Mouse (Mus musculus) lung, embryonic 15.5 days (tissue): Measurements from ENCODE around the gene Vamp5. TPM values are rescaled to one million over a fixed set of nuclear protein-coding genes. Genes with fewer than 3 reads are reported as not detected.

ENCODE experiments used
- ATAC-seq: fragments of 200-750 bp; cut with Nextera tagmentation; 2 replicates; pipeline ENCODE4 v1.8.0; 2017; ENCODE audit warnings: moderate number of reproducible peaks, borderline replicate concordance; ENCODE audit not compliant: low FRiP score, low TSS enrichment; ENCODE audit errors: extremely low read depth
- H3K27ac ChIP-seq: fragments of 300-500 bp; sonication (generic); 2 replicates; pipeline ENCODE4 v1.5.1; 2015; ENCODE audit warnings: moderate library complexity, mild to moderate bottlenecking, inconsistent platforms
- H3K27me3 ChIP-seq: fragments of 300-500 bp; sonication (generic); 2 replicates; pipeline ENCODE4 v1.6.1; 2015; ENCODE audit warnings: inconsistent platforms
- H3K36me3 ChIP-seq: fragments of 300-500 bp; sonication (generic); 2 replicates; pipeline ENCODE4 v1.6.1; 2015; ENCODE audit warnings: inconsistent platforms
- H3K4me1 ChIP-seq: fragments of 300-500 bp; sonication (generic); 2 replicates; pipeline ENCODE4 v1.6.1; 2015; ENCODE audit warnings: inconsistent platforms
- H3K4me2 ChIP-seq: fragments of 300-500 bp; sonication (generic); 2 replicates; pipeline ENCODE4 v1.6.1; 2015; ENCODE audit warnings: inconsistent platforms, mild to moderate bottlenecking, moderate library complexity
- H3K4me3 ChIP-seq: fragments of 300-500 bp; sonication (generic); 2 replicates; pipeline ENCODE4 v1.5.1; 2015; ENCODE audit warnings: mild to moderate bottlenecking, inconsistent platforms
- H3K9ac ChIP-seq: fragments of 300-500 bp; sonication (generic); 2 replicates; pipeline ENCODE4 v1.6.1; 2015; ENCODE audit warnings: inconsistent platforms
- H3K9me3 ChIP-seq: fragments of 300-500 bp; sonication (generic); 2 replicates; pipeline ENCODE4 v1.6.1; 2016; ENCODE audit warnings: inconsistent platforms
- WGBS: fragments of 180-500 bp; shearing (Covaris S2); methylation state at CpG from one replicate; pipeline ENCODE4 v1.1.7; 2015; 5-methylcytosine and 5-hydroxymethylcytosine counted together
- polyA plus RNA-seq: library from polyadenylated mRNA; unstranded; fragments of >200 nt; fragmentation: Nextera tagmentation; extraction: Ambion mirVana; gene quantifications from 2 replicates; pipeline ENCODE4 v1.2.1, GENCODE M21; 2015

Gene Vamp5
- polyA plus RNA-seq, 1 experiment from 2014 or later, result 34.5 TPM

DNA sequence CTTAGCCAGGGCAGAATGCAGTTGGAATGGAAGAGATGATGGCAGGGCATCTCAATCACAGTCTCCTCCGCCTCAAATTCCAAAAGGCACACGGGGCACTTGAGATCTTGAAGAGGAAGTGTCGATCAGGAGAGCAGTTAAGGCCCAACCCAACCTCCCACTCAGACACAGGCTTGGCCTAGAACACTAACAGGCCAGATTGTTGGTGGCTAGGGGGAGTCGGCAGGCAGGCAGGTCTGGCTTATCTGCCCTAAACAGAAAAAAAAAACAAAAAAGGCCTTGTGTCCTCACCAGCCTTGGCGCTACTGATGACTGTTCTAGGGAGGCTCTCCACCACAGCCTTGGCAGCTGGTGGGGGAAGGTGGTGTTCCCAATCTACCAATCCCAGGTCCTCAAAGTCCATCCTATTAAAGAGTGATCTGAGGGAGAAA lies 19.1 kb downstream of the Vamp5 start:
- Histone ChIP-seq H3K4me2 (peak overlapping the region; percentile 72), H3K9me3 (no peaks in the 10 kb centered on the region), H3K4me3 (peak overlapping the region; percentile 77), H3K36me3 (peaks cover 22% of the 10 kb centered on the region), H3K27me3 (no peaks in the 10 kb centered on the region), H3K4me1 (peaks cover 39% of the 10 kb centered on the region), H3K9ac (peak overlapping the region; percentile 71), H3K27ac (peak overlapping the region; percentile 29; the same call in 1 of the 2 replicates)
- 38% methylated on average over 5 of the region's 5 CpGs for WGBS
- ATAC-seq, result no peak

DNA sequence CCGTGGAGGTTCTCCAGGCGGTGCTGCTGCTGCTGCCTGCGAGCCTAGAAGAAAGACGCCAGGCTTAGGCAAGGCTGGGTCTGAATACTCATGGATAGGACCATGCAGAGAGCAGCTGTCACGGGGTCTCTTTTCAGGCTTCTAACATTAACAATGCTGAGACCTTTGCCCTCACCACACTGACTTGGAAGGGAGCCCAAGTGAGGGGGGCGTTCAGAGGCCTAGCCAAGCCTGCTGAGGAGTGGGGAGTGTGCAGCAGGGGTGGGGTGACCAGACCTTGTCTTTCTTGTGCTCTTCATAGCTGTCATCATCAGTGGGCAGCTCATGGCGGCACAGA lies 19.7 kb downstream of the Vamp5 start:
- peak overlapping the region; percentile 72 for H3K4me2 ChIP-seq
- peak overlapping the region; percentile 77; the same call in 1 of the 2 replicates for H3K4me3 ChIP-seq
- WGBS, result 38% methylated on average over 7 of the region's 7 CpGs
- peak overlapping the region; percentile 71; the same call in 1 of the 2 replicates for H3K9ac ChIP-seq
- H3K9me3 ChIP-seq, result no peaks in the 10 kb centered on the region
- H3K27me3 ChIP-seq, result no peaks in the 10 kb centered on the region
- peaks cover 45% of the 10 kb centered on the region for H3K4me1 ChIP-seq
- peaks cover 22% of the 10 kb centered on the region for H3K36me3 ChIP-seq
- H3K27ac ChIP-seq, result no peak overlapping the region
- no peak for ATAC-seq

DNA sequence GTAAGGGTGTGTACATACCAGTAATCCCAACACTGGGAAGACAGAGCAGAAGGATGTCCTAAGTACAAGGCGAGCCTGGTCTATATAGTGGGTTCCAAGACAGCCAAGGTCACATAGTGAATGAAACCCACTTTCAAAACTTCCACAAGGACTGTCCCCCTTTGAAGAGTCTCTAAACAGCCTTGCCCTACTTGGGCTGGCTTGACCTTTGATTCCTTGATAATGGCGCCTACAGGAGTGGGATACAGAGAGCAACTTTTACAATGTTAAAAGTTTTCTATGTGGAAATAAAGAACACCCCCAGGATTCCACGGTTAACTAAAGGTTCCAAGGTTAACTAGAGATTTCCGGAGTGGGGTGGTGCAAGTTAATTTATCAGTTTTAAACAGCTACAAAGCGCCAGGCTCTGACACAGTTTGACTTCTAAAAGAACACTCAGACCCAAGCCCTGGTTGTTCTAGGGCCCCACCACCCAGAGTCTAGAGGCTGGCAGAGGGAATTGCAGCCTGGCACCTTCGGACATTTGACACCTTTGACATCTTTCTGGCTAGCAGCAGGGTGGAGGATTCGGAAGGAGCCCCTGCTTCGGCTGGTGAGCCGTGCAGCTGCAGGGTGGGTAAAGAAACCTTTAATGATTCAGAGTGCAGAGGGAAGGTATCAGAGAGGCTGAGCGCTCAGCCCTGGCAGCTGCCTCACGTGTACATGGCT lies 20.2 kb downstream of the Vamp5 start:
- 0 out of 2 replicates have a peak overlapping the region, but pooled peaks have one; percentile 6 for H3K4me3 ChIP-seq

DNA sequence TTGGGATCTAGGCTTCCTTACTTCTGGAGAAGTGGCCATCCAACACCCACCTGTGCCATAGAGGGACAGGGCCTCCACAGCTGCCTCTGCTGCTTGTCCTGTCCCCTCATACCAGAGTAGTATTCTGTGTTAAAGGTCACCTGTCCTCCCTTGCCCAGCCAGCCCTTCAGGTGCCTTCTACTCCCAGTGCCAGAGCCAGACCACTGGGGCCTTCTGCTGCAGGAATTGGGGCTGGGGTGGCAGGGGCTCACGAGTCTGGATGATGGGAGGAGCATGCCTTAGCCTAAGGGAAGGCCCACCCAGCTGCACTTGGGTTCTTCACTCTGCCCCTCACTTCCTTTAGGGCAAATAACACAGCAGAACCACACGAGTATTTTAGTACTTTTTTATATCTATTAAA lies 20.9 kb downstream of the Vamp5 start:
- Histone ChIP-seq H3K36me3 (peaks cover 22% of the 10 kb centered on the region), H3K4me3 (no peak overlapping the region), H3K9me3 (no peaks in the 10 kb centered on the region), H3K4me2 (no peak overlapping the region), H3K27ac (no peak overlapping the region), H3K4me1 (peaks cover 53% of the 10 kb centered on the region), H3K9ac (no peak overlapping the region), H3K27me3 (no peaks in the 10 kb centered on the region)
- whole genome bisulfite sequencing, result 63% methylated on average over 2 of the region's 2 CpGs
- no peak for ATAC-seq

More for the DNA sequence above, 20.2 kb downstream of the Vamp5 start:
- Histone ChIP-seq H3K4me1 (peaks cover 46% of the 10 kb centered on the region), H3K27ac (no peak overlapping the region), H3K9ac (peak overlapping the region; percentile 71; the same call in 1 of the 2 replicates), H3K36me3 (peaks cover 22% of the 10 kb centered on the region), H3K9me3 (no peaks in the 10 kb centered on the region), H3K27me3 (no peaks in the 10 kb centered on the region), H3K4me2 (peak overlapping the region; percentile 72)
- no peak for ATAC-seq
- WGBS, result 64% methylated on average over 11 of the region's 11 CpGs

DNA sequence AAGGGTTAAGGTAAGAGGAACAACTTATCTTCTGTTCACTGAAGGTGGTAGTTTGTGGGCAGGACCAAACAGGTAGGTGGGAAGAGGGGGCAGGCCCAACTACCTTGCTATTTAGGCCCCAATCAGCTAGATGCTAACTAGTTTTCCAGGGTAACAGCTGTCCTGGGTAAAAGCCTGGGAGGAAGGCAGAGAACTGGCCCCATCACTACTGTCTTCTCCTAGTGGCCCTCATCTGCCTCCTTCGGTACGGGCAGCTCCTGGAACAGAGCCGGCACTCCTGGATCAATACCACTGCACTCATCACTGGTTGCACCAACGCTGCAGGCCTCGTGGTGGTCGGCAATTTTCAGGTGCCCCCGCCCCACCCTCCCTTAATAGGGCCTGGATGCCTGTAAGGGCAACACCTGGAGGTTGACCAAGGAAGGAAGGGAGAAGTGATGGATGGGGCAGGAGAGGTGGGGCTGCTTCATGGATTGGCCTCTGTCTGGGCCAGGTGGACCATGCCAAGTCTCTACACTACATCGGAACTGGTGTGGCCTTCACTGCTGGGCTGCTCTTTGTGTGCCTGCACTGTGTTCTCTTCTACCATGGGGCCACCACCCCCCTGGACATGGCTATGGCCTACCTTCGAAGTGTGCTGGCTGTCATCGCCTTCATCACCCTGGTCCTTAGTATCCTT lies 22.0 kb downstream of the Vamp5 start:
- WGBS, result 90% methylated on average over 6 of the region's 10 CpGs
- H3K9ac ChIP-seq, result no peak overlapping the region
- H3K27me3 ChIP-seq, result no peaks in the 10 kb centered on the region
- H3K9me3 ChIP-seq, result no peaks in the 10 kb centered on the region
- ATAC-seq, result no peak
- H3K4me2 ChIP-seq, result no peak overlapping the region
- H3K4me1 ChIP-seq, result peaks cover 58% of the 10 kb centered on the region
- H3K36me3 ChIP-seq, result peaks cover 22% of the 10 kb centered on the region
- H3K4me3 ChIP-seq, result no peak overlapping the region
- H3K27ac ChIP-seq, result no peak overlapping the region

DNA sequence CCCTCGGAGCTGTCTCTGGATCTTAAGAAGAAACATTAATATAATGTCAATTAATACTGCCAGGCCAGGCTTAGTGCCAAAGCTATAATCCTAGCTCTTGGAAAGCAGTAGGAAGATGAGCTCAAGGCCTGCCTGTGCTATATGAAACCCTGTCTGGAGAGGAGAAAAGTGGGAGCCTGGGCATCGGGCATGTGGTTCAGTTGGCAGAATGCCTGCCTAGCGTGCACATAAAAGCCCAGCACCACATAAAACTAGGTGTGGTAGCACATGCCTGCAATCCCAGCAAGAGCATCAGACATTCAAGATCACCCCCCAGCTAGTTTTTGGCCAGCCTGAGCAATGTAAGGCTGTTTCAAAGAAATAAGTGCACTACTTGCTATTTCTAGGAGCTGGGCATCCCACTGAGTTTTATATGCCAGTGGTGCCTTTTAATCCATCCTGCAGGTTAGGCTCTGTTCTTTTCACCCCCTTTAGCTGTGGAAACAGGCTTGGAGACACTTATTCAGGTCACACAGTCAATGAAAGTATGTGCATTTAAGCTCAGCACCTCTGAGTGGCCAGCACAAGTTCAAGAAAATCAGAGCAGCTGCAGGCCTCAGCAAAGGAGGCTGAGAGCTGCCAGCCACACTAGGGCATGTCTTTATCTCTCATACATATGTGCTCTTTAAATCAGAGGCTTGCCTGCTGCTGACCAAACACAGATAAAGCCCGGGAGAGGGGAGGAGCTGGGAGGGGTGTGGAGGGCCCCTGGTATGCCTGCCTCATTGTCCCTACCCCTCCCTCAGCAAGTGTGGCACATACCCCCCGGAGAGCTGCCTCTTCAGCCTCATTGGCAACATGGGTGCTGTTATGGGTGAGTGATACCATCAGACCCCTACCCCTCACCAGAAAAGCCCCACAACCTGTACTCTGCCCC lies 22.8 kb downstream of the Vamp5 start:
- H3K4me2 ChIP-seq, result no peak overlapping the region
- no peak overlapping the region for H3K27ac ChIP-seq
- H3K9me3 ChIP-seq, result no peaks in the 10 kb centered on the region
- peaks cover 60% of the 10 kb centered on the region for H3K4me1 ChIP-seq
- no peak for ATAC-seq
- no peak overlapping the region for H3K4me3 ChIP-seq
- no peaks in the 10 kb centered on the region for H3K27me3 ChIP-seq
- no peak overlapping the region for H3K9ac ChIP-seq
- peaks cover 22% of the 10 kb centered on the region for H3K36me3 ChIP-seq
- 58% methylated on average over 5 of the region's 5 CpGs for WGBS

DNA sequence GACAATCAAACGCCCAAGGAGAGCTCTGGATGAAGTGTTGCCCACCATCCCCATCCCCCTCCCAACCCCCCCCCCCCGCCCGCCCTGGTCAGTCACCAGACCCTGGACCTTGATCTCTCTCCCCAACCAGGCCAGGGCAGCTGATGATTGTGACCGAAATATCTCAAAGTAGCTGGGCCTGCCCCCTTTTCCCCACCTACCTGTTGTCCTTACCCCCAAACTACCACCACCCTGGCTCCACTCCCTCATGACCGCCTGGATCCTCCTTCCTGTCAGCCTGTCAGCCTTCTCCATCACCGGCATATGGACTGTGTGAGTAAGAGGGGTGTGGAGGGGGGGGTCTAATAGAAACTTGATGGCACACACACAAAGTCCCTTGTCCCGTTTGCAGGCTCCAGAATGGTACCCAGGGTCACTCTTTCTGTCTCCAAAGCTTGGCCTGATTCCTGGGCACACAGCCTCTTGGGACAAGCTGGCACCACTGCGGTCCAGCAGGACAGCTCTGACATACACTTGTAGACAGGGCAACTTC lies 24.2 kb downstream of the Vamp5 start:
- Histone ChIP-seq H3K9me3 (no peaks in the 10 kb centered on the region), H3K27ac (0 out of 2 replicates have a peak overlapping the region, but pooled peaks have one; percentile 41), H3K4me1 (peaks cover 65% of the 10 kb centered on the region), H3K4me3 (peak overlapping the region; percentile 62), H3K9ac (peak overlapping the region; percentile 60), H3K36me3 (peaks cover 22% of the 10 kb centered on the region), H3K4me2 (peak overlapping the region; percentile 97), H3K27me3 (no peaks in the 10 kb centered on the region)
- WGBS, result 37% methylated on average over 7 of the region's 8 CpGs
- no peak for ATAC-seq

DNA sequence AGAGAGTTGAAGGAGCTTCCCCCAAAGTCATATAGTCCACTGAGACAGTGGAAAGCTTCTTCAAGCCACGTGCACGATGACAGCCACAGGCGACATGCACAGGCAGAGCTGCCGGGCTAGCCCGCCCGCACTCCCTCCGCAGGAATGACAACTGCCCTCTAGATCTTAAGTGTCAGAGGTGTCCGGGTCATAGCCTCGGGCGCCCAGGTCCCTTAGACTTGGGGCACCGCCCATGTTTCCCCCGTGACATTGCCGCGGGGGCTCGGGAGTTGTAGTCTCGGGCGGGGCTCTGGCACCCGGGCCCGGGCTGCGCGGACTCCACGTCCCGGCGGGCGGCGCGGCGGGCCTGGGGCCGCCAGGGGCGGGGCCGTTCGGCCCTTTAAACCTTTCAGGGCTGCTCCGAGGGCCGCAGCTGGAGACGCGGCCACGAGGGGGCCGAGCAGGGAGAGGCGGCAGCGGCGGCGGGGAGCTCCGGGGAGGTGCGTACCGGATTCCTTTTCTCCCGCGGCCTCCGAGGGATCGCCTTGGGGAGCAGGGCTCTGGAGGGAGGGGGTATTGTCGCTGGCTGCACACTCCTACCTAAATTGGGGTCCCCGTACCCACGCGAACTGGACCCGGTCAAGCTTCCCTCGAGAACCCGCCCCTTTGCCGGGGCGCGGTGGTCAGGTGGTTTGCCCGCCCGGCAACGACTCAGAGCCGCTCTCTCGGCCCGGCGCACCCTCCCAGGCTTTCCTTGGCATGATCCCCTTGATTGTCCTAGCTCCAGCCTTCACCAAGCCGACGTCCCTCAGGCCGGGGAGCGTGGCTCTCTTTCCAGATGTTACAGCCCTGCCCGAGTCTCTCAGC lies 25.0 kb downstream of the Vamp5 start, which contains the start of gene Tmem150a:
Tmem150a (plus strand) TSS at position 382 of the 846 bp plus-strand sequence.
- Histone ChIP-seq H3K9ac (peak within 1 kb of the TSS; percentile 60), H3K27ac (peak within 1 kb of the TSS; percentile 83), H3K4me3 (peak within 1 kb of the TSS; percentile 62), H3K27me3 (no peaks in the 10 kb centered on the region), H3K9me3 (no peaks in the 10 kb centered on the region), H3K36me3 (peaks cover 25% of the 10 kb centered on the region), H3K4me1 (peaks cover 61% of the 10 kb centered on the region), H3K4me2 (peak within 1 kb of the TSS; percentile 97)
- ATAC-seq, result peak; percentile 89
- under 1% methylated on average over 69 of the region's 71 CpGs for whole genome bisulfite sequencing

DNA sequence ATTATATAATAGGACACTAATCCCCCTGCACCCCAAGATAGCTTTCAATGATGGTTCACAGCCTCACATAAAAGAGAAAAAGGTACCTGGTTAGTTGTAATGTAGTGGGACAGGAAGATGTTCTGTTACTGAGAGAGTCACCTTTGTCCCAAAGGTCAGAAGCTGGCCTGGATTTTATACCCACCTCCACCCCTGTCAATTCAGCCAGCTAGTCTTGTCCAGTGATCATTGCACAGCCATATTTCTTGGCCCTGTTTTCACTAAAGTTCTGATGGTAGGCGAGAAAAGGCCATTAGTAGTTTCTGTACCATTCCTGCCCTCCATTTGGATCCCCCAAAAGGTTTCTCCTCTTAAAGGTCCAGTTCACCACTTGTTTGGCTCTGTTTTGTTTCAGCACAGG lies 26.2 kb downstream of the Vamp5 start:
- no peaks in the 10 kb centered on the region for H3K9me3 ChIP-seq
- no peak for ATAC-seq
- H3K27me3 ChIP-seq, result no peaks in the 10 kb centered on the region
- peaks cover 62% of the 10 kb centered on the region for H3K4me1 ChIP-seq
- peak overlapping the region; percentile 83 for H3K27ac ChIP-seq
- no peak overlapping the region for H3K9ac ChIP-seq
- WGBS, result 73% methylated on average over 1 of the region's 1 CpGs
- no peak overlapping the region for H3K4me3 ChIP-seq
- peaks cover 28% of the 10 kb centered on the region for H3K36me3 ChIP-seq
- peak overlapping the region; percentile 16; the same call in 1 of the 2 replicates for H3K4me2 ChIP-seq

DNA sequence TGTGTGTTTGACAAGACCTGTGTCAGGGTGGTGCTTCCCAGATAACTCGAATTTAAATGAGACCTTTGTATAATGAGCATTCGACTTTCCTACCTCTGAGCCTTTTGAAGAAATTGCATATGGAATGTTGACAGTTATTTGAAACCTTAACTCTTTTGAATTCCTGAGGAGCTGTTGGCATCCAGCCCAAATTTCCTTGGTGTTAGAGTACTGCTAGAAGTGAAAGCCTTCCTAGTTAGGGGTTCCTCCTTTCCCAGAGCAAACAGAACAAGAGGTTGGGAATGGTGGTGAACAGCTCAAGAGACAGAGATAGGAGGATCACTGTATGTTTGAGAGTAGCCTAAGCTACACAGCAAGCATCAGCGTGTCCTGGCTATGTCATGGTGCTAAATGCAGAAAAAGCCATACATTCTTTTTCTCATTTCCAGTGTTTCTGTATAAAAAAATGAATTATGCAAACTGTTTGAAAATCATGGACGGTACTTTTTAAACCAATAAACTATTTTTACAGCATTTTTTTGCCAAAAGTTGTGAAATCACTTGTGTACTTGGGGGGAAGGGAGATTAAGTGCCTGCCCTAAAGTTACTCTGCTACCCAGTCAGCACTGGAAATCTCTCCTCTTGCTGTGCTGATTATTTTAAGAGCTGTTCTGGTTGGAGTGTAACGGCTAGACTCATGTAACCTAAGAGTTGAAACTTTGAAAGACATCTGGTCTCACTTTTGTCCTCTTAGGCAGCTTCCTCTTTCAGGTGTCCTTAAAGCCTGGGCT lies 27.4 kb downstream of the Vamp5 start:
- peaks cover 74% of the 10 kb centered on the region for H3K4me1 ChIP-seq
- 41% methylated on average over 5 of the region's 5 CpGs for WGBS
- ATAC-seq, result no peak
- H3K9ac ChIP-seq, result no peak overlapping the region
- H3K9me3 ChIP-seq, result no peaks in the 10 kb centered on the region
- H3K27me3 ChIP-seq, result no peaks in the 10 kb centered on the region
- no peak overlapping the region for H3K4me3 ChIP-seq
- H3K4me2 ChIP-seq, result peak overlapping the region; percentile 18; the same call in 1 of the 2 replicates
- peaks cover 23% of the 10 kb centered on the region for H3K36me3 ChIP-seq
- H3K27ac ChIP-seq, result peak overlapping the region; percentile 83
